Mouse (Mus musculus) E14TG2a.4 (cell line): ENCODE results near the gene Pogk.

Source experiments
- CTCF ChIP-seq: conservative IDR thresholded peaks from 2 replicates; pipeline ENCODE4 v1.5.1; 2014; ENCODE audit warnings: low read length
- NANOG ChIP-seq: IDR thresholded peaks from 2 replicates; pipeline ENCODE4 v1.6.1; 2014; ENCODE audit warnings: borderline replicate concordance, low read length, mixed read lengths

GRCm38 (mm10) chr1:166409701-166410220 lies at the start of gene Pogk:
- TF ChIP-seq CTCF (no peak), NANOG (no peak)
